Mouse (Mus musculus): ENCODE measurements at regions not wholly inside any gene's neighbourhood (a gene's known extent, or its start where the extent isn't known, plus 50 kb on each side); places are given as distances from the start of the nearest gene placed in this dataset.
A peak's percentile ranks its signal among the peaks of the same experiment; 100 is the strongest.

- Histone ChIP-seq H3K4me2 (peak overlapping the region; percentile 66), H3K27ac (ENCODE audit: low read depth, low read length) (peak overlapping the region; percentile 78), H3K4me3 (ENCODE audit: low read depth, low read length) (peak overlapping the region; percentile 50), H3K9ac (ENCODE audit: low read depth, low read length) (peak overlapping the region; percentile 72), H3K36me3 (ENCODE audit: control insufficient read depth, insufficient read depth, low read length) (no peaks in the 10 kb centered on the region), H3K9me3 (replicated peaks; ENCODE audit: control insufficient read depth, low read length) (no peaks in the 10 kb centered on the region), H3K4me1 (ENCODE audit: control insufficient read depth, insufficient read depth, low read length) (no peaks in the 10 kb centered on the region), H3K27me3 (ENCODE audit: control insufficient read depth, insufficient read depth, low read length) (no peaks in the 10 kb centered on the region)
- under 1% methylated on average over 17 of the region's 17 CpGs for WGBS (ENCODE audit: insufficient replicate concordance)
- peak; percentile 86 for ATAC-seq (replicated peaks; ENCODE audit: insufficient number of reproducible peaks, low FRiP score, low TSS enrichment)
Measured at GRCm38 (mm10) chr10:97312978-97313377, 166.4 kb upstream of the Dcn start.

- peak overlapping the region; percentile 78 for H3K27ac ChIP-seq (ENCODE audit: low read depth, low read length)
- no peaks in the 10 kb centered on the region for H3K4me1 ChIP-seq (ENCODE audit: control insufficient read depth, insufficient read depth, low read length)
- no peaks in the 10 kb centered on the region for H3K27me3 ChIP-seq (ENCODE audit: control insufficient read depth, insufficient read depth, low read length)
Measured at GRCm38 (mm10) chr10:97313407-97313901, 166.0 kb upstream of the Dcn start.

DNA sequence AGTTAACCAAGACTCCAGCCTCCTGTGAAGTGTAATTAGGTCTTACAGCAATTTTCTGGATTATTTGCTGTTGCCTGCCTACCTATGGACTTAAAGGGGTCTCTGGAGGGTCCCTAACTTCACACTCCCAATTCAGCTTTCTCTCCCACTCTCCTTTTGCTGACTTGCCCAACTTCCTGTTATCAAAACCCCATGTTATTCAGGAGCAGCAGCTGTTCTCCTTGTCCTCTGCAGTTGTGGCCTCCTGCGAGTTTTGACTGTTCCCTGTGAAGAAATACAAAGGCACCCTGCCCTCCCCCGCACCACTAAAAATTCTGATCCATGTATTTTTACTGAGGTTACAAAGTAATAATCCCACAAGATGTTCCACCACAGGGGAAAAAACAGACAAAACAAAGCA, 146.8 kb upstream of the Dcn start:
- H3K9ac ChIP-seq (ENCODE audit: low read depth, low read length), result no peak overlapping the region
- no peak for ATAC-seq (replicated peaks; ENCODE audit: insufficient number of reproducible peaks, low FRiP score, low TSS enrichment)
- no peaks in the 10 kb centered on the region for H3K27me3 ChIP-seq (ENCODE audit: control insufficient read depth, insufficient read depth, low read length)
- no peak overlapping the region for H3K4me2 ChIP-seq
- WGBS (ENCODE audit: insufficient replicate concordance), result 74% methylated on average over 2 of the region's 2 CpGs
- no peak overlapping the region for H3K27ac ChIP-seq (ENCODE audit: low read depth, low read length)
- no peaks in the 10 kb centered on the region for H3K9me3 ChIP-seq (replicated peaks; ENCODE audit: control insufficient read depth, low read length)
- no peak overlapping the region for H3K4me3 ChIP-seq (ENCODE audit: low read depth, low read length)
- no peaks in the 10 kb centered on the region for H3K4me1 ChIP-seq (ENCODE audit: control insufficient read depth, insufficient read depth, low read length)
- no peaks in the 10 kb centered on the region for H3K36me3 ChIP-seq (ENCODE audit: control insufficient read depth, insufficient read depth, low read length)

More at GRCm38 (mm10) chr10:97313407-97313901, 166.0 kb upstream of the Dcn start:
- under 1% methylated on average over 13 of the region's 13 CpGs for WGBS (ENCODE audit: insufficient replicate concordance)
- peak overlapping the region; percentile 50 for H3K4me3 ChIP-seq (ENCODE audit: low read depth, low read length)
- no peaks in the 10 kb centered on the region for H3K9me3 ChIP-seq (replicated peaks; ENCODE audit: control insufficient read depth, low read length)
- no peaks in the 10 kb centered on the region for H3K36me3 ChIP-seq (ENCODE audit: control insufficient read depth, insufficient read depth, low read length)
- peak overlapping the region; percentile 66 for H3K4me2 ChIP-seq
- ATAC-seq (replicated peaks; ENCODE audit: insufficient number of reproducible peaks, low FRiP score, low TSS enrichment), result peak; percentile 89
- H3K9ac ChIP-seq (ENCODE audit: low read depth, low read length), result peak overlapping the region; percentile 72

DNA sequence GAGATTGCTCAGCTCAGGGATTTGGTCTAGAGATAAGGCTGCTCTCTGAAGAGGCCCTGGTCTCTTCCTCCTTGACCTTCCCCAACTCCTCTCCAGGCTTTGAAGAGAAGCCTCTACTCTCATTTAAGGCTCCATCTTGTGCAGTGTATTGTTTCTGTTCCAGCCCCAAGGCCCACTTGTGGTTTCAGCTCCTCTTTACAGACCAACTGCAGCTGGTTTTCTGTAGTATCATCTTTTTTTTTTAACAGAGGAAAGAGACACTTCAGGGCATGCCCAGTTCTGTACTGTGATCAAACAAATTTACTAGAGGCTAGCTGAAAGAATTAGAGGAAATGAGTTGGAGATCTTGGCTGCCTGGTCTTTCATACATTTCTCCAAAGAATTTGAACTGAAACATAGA, 145.4 kb upstream of the Dcn start:
- Histone ChIP-seq H3K9me3 (replicated peaks; ENCODE audit: control insufficient read depth, low read length) (no peaks in the 10 kb centered on the region), H3K9ac (ENCODE audit: low read depth, low read length) (no peak overlapping the region), H3K27ac (ENCODE audit: low read depth, low read length) (no peak overlapping the region), H3K27me3 (ENCODE audit: control insufficient read depth, insufficient read depth, low read length) (no peaks in the 10 kb centered on the region), H3K4me1 (ENCODE audit: control insufficient read depth, insufficient read depth, low read length) (no peaks in the 10 kb centered on the region), H3K36me3 (ENCODE audit: control insufficient read depth, insufficient read depth, low read length) (no peaks in the 10 kb centered on the region), H3K4me3 (ENCODE audit: low read depth, low read length) (no peak overlapping the region), H3K4me2 (no peak overlapping the region)
- no peak for ATAC-seq (replicated peaks; ENCODE audit: insufficient number of reproducible peaks, low FRiP score, low TSS enrichment)

DNA sequence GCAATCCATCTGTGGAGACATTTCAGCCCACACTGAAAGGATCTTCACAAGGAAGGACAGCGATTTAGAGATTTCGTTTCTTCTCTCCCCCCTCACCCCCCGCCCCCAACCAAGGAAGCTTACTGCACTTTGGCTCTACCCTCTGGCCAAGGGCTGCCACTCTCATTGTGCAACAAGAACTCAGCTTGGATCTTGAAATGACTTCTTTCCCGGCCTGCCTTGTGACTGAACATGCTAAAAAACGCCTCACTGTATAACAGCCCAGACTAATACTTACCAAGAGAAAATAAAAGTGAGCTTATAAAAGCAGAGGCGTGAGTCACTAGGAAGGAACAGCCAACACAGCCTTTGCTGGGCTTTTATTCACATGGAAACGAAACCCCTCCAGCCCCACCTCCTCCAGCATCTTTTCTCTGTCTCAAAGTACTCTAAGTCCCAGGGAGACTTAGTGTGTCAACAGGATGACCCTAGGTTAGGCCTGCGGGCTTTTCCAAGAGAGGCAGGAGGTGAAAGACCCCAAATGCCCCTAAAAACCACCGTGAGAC, 144.7 kb upstream of the Dcn start:
- Histone ChIP-seq H3K9me3 (replicated peaks; ENCODE audit: control insufficient read depth, low read length) (no peaks in the 10 kb centered on the region), H3K9ac (ENCODE audit: low read depth, low read length) (no peak overlapping the region), H3K27ac (ENCODE audit: low read depth, low read length) (no peak overlapping the region), H3K4me2 (no peak overlapping the region), H3K36me3 (ENCODE audit: control insufficient read depth, insufficient read depth, low read length) (no peaks in the 10 kb centered on the region), H3K27me3 (ENCODE audit: control insufficient read depth, insufficient read depth, low read length) (no peaks in the 10 kb centered on the region), H3K4me1 (ENCODE audit: control insufficient read depth, insufficient read depth, low read length) (no peaks in the 10 kb centered on the region), H3K4me3 (ENCODE audit: low read depth, low read length) (no peak overlapping the region)
- 77% methylated on average over 9 of the region's 9 CpGs for WGBS (ENCODE audit: insufficient replicate concordance)
- ATAC-seq (replicated peaks; ENCODE audit: insufficient number of reproducible peaks, low FRiP score, low TSS enrichment), result no peak

DNA sequence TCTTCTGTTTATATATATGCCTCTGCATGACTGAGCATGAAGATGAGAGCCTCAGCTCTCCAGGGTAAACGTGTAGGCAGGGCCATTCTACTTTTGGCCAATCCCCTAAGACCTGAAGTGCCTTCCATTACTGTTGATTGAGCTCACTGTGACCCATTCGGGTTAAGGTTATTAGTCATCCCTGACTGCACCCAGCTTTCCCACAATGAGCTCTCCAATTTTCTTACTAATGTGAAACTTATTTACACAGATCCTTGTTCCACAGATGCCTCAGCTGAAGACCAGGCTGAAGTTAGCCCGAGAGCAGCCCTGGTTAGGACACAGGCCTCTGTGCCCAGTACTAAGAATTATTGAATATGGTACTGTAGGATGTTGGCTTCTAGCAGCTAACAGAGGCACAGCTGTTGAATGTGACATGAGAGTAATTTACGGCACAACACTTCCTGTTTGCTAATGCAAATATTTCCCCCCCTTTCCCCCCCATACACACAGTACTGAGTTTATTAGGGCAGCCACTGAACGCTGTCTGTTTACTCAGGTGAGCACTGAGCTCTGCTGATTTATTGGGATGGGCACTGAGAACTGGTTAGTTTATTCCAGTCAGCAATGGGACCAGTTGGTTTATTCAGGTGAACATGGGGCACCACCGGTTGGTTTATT, 141.2 kb upstream of the Dcn start:
- H3K27me3 ChIP-seq (ENCODE audit: control insufficient read depth, insufficient read depth, low read length), result no peaks in the 10 kb centered on the region
- H3K9me3 ChIP-seq (replicated peaks; ENCODE audit: control insufficient read depth, low read length), result no peaks in the 10 kb centered on the region
- H3K4me3 ChIP-seq (ENCODE audit: low read depth, low read length), result no peak overlapping the region
- no peak overlapping the region for H3K9ac ChIP-seq (ENCODE audit: low read depth, low read length)
- no peaks in the 10 kb centered on the region for H3K36me3 ChIP-seq (ENCODE audit: control insufficient read depth, insufficient read depth, low read length)
- ATAC-seq (replicated peaks; ENCODE audit: insufficient number of reproducible peaks, low FRiP score, low TSS enrichment), result no peak
- H3K27ac ChIP-seq (ENCODE audit: low read depth, low read length), result no peak overlapping the region
- H3K4me2 ChIP-seq, result no peak overlapping the region
- WGBS (ENCODE audit: insufficient replicate concordance), result 73% methylated on average over 6 of the region's 6 CpGs
- no peaks in the 10 kb centered on the region for H3K4me1 ChIP-seq (ENCODE audit: control insufficient read depth, insufficient read depth, low read length)

DNA sequence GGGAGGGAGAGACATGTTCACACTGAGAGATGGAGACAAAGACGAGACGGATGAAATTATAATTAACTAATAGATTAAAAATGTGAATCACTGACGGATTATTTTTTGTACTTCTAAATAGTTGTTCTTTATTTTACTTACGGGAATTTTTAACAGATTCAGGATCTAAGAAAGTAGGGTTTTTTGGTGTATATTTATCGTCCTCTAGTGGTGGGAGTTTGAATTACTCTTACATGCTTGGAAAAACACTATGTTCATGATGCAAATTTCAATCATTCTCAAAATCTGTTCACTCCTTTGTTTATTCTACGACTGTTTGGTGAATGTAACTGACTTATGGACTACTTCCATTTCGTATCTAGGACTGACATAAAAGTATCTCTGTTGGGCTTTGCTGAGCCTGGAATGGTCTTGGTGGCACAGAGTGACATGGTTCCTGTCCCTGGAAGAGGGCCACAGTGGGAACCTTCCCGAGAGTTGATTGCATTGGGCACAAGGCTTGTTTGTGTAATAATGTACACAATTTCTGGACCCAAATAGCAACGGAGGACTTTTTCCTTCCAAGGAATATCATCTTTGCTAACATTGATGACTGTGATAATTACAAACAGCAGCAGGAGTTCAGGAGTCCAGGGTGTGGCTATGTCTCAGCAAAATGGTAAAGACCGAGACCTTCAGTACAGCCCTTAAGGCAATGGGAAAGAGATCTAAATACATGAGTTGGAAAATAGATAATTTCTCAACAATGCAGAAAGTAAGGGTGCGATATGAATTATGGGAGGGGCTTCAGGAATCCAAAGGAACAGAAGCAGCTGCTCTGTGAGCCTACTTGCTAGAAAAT, 139.3 kb upstream of the Dcn start:
- no peaks in the 10 kb centered on the region for H3K36me3 ChIP-seq (ENCODE audit: control insufficient read depth, insufficient read depth, low read length)
- H3K9ac ChIP-seq (ENCODE audit: low read depth, low read length), result no peak overlapping the region
- no peaks in the 10 kb centered on the region for H3K27me3 ChIP-seq (ENCODE audit: control insufficient read depth, insufficient read depth, low read length)
- no peak overlapping the region for H3K4me3 ChIP-seq (ENCODE audit: low read depth, low read length)
- no peaks in the 10 kb centered on the region for H3K9me3 ChIP-seq (replicated peaks; ENCODE audit: control insufficient read depth, low read length)
- WGBS (ENCODE audit: insufficient replicate concordance), result 42% methylated on average over 11 of the region's 11 CpGs
- H3K27ac ChIP-seq (ENCODE audit: low read depth, low read length), result no peak overlapping the region
- no peaks in the 10 kb centered on the region for H3K4me1 ChIP-seq (ENCODE audit: control insufficient read depth, insufficient read depth, low read length)
- no peak for ATAC-seq (replicated peaks; ENCODE audit: insufficient number of reproducible peaks, low FRiP score, low TSS enrichment)
- H3K4me2 ChIP-seq, result no peak overlapping the region

DNA sequence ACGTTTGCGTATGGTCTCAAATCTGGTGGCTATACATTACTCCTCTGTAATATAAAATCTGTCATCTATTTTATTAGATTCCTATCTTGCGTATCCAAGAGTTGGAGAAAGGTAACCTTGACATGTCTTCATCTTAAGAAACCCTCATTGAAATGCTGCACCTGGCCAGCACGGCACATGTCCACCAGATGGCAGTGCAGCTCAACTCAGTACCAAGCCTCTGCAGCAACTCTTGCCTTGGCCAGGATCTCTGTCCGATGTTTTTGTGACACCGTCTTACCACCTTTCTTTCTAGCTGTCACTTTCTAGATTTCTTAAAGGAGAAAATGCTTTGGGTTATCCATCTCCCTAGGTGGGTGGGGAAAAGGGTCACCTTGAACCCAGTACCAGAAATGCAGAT, 134.1 kb upstream of the Dcn start:
- Histone ChIP-seq H3K27me3 (ENCODE audit: control insufficient read depth, insufficient read depth, low read length) (no peaks in the 10 kb centered on the region), H3K4me2 (no peak overlapping the region)
- WGBS (ENCODE audit: insufficient replicate concordance), result 32% methylated on average over 6 of the region's 6 CpGs

More for the DNA sequence above, 134.1 kb upstream of the Dcn start:
- Histone ChIP-seq H3K9me3 (replicated peaks; ENCODE audit: control insufficient read depth, low read length) (no peaks in the 10 kb centered on the region), H3K9ac (ENCODE audit: low read depth, low read length) (no peak overlapping the region), H3K36me3 (ENCODE audit: control insufficient read depth, insufficient read depth, low read length) (no peaks in the 10 kb centered on the region), H3K4me1 (ENCODE audit: control insufficient read depth, insufficient read depth, low read length) (no peaks in the 10 kb centered on the region), H3K27ac (ENCODE audit: low read depth, low read length) (no peak overlapping the region), H3K4me3 (ENCODE audit: low read depth, low read length) (no peak overlapping the region)
- no peak for ATAC-seq (replicated peaks; ENCODE audit: insufficient number of reproducible peaks, low FRiP score, low TSS enrichment)

Measured in heart, embryonic 11.5 days (tissue).